Mouse (Mus musculus) retina, postnatal 7 days (tissue): ENCODE results near the gene Olfr71.

Source experiments
- DNase-seq: peaks from one replicate; pipeline ENCODE4 v3.0.0-alpha.2; 2012; ENCODE audit warnings: low read depth, low spot score

The Olfr71 gene

GRCm38 (mm10) chr4:43713652-43714219 lies 3.7 kb upstream of the Olfr71 start:
- DNase-seq = no peak

GRCm38 (mm10) chr4:43711821-43712220 lies 1.8 kb upstream of the Olfr71 start:
- DNase-seq = peak; percentile 42

- no peak for DNase-seq
Observed at GRCm38 (mm10) chr4:43705991-43706390, 4.1 kb downstream of the Olfr71 start.

GRCm38 (mm10) chr4:43703851-43704250 lies 6.2 kb downstream of the Olfr71 start:
- DNase-seq = no peak

GRCm38 (mm10) chr4:43703439-43703838 lies 6.6 kb downstream of the Olfr71 start:
- DNase-seq = no peak

- DNase-seq = no peak
Observed at GRCm38 (mm10) chr4:43700707-43701106, 9.3 kb downstream of the Olfr71 start, which contains the start of gene Olfr70. Gene Olfr70 (minus strand): TSS chr4:43700807.

GRCm38 (mm10) chr4:43696561-43696960 lies 13.5 kb downstream of the Olfr71 start:
- no peak for DNase-seq

- DNase-seq = no peak
Observed at GRCm38 (mm10) chr4:43695249-43695671, 14.8 kb downstream of the Olfr71 start.

- DNase-seq = no peak
Observed at GRCm38 (mm10) chr4:43694439-43695248, 15.4 kb downstream of the Olfr71 start.

- no peak for DNase-seq
Observed at GRCm38 (mm10) chr4:43693806-43694241, 16.2 kb downstream of the Olfr71 start.

GRCm38 (mm10) chr4:43691026-43691425 lies 19.0 kb downstream of the Olfr71 start:
- DNase-seq = no peak

- DNase-seq = no peak
Observed at GRCm38 (mm10) chr4:43690021-43690420, 20.0 kb downstream of the Olfr71 start.

GRCm38 (mm10) chr4:43679416-43680043 lies 30.5 kb downstream of the Olfr71 start:
- DNase-seq = no peak

- DNase-seq = no peak
Observed at GRCm38 (mm10) chr4:43678541-43678940, 31.5 kb downstream of the Olfr71 start.

- DNase-seq = no peak
Observed at GRCm38 (mm10) chr4:43675608-43676007, 34.4 kb downstream of the Olfr71 start.

GRCm38 (mm10) chr4:43674974-43675373 lies 35.1 kb downstream of the Olfr71 start:
- DNase-seq = no peak

GRCm38 (mm10) chr4:43673703-43674102 lies 36.4 kb downstream of the Olfr71 start:
- DNase-seq = no peak

- DNase-seq = peak; percentile 93
Observed at GRCm38 (mm10) chr4:43672070-43672469, 38.0 kb downstream of the Olfr71 start.

GRCm38 (mm10) chr4:43669428-43669794 lies 40.6 kb downstream of the Olfr71 start:
- no peak for DNase-seq

- DNase-seq = peak; percentile 70
Observed at GRCm38 (mm10) chr4:43668782-43669427, 41.1 kb downstream of the Olfr71 start, which contains the start of the genes Tmem8b and Fam221b. Gene Tmem8b (plus strand): TSS chr4:43668971. Gene Fam221b (minus strand): TSS chr4:43669145.

- no peak for DNase-seq
Observed at GRCm38 (mm10) chr4:43666412-43666811, 43.6 kb downstream of the Olfr71 start.

GRCm38 (mm10) chr4:43657146-43657545 lies 52.9 kb downstream of the Olfr71 start:
- no peak for DNase-seq
